Mouse (Mus musculus) heart, embryonic 14.5 days (tissue): ENCODE results near the gene Tstd2. TPM values are rescaled to one million over a fixed set of nuclear protein-coding genes. Genes with fewer than 3 reads are reported as not detected.

Experiments
- ATAC-seq: fragments of 200-750 bp; cut with Nextera tagmentation; 2 replicates; pipeline ENCODE4 v1.8.0; 2017; ENCODE audit warnings: low read depth, moderate TSS enrichment; ENCODE audit not compliant: insufficient number of reproducible peaks, insufficient read depth, low FRiP score
- H3K27ac ChIP-seq, 2 experiments: fragments of 200-500 bp in 1 of 2; fragments of 300-500 bp in 1 of 2; sonication (generic) in 1 of 2; replicated peaks in 1 of 2; 2 replicates each; pipeline ENCODE4 v1.5.1; 2012 to 2014; ENCODE audit warnings: low read depth in 2 of 2, low read length in 2 of 2, control low read depth in 1 of 2, mild to moderate bottlenecking in 1 of 2, mixed read lengths in 1 of 2; ENCODE audit not compliant: control insufficient read depth in 1 of 2, insufficient read depth in 1 of 2
- H3K27me3 ChIP-seq: fragments of 300-500 bp; sonication (generic); 2 replicates; pipeline ENCODE4 v1.6.1; 2014; ENCODE audit warnings: mild to moderate bottlenecking, low read length, control low read depth; ENCODE audit not compliant: control insufficient read depth, insufficient read depth
- H3K36me3 ChIP-seq: fragments of 300-500 bp; sonication (generic); 2 replicates; pipeline ENCODE4 v1.6.1; 2014; ENCODE audit warnings: mild to moderate bottlenecking, control low read depth, low read length, mixed read lengths; ENCODE audit not compliant: control insufficient read depth, insufficient read depth
- H3K4me1 ChIP-seq, 2 experiments: fragments of 200-500 bp in 1 of 2; fragments of 300-500 bp in 1 of 2; sonication (generic) in 1 of 2; 2 replicates each; pipeline ENCODE4 v1.6.1; 2012 to 2014; ENCODE audit warnings: low read length in 2 of 2, control low read depth in 1 of 2, mixed read lengths in 1 of 2; ENCODE audit not compliant: control insufficient read depth in 2 of 2, insufficient read depth in 2 of 2
- H3K4me2 ChIP-seq: fragments of 300-500 bp; sonication (generic); 2 replicates; pipeline ENCODE4 v1.6.1; 2014; ENCODE audit warnings: mild to moderate bottlenecking, low read length
- H3K4me3 ChIP-seq, 2 experiments: fragments of 200-500 bp in 1 of 2; fragments of 300-500 bp in 1 of 2; sonication (generic) in 1 of 2; 2 replicates each; pipeline ENCODE4 v1.5.1; 2012 to 2014; ENCODE audit warnings: low read length in 2 of 2, mild to moderate bottlenecking in 2 of 2, control low read depth in 1 of 2, low read depth in 1 of 2, moderate library complexity in 1 of 2; ENCODE audit not compliant: control insufficient read depth in 1 of 2, insufficient read depth in 1 of 2
- H3K9ac ChIP-seq: fragments of 300-500 bp; sonication (generic); 2 replicates; pipeline ENCODE4 v1.6.1; 2014; ENCODE audit warnings: mild to moderate bottlenecking, low read length
- H3K9me3 ChIP-seq: fragments of 300-500 bp; sonication (generic); 2 replicates; pipeline ENCODE4 v1.6.1; 2016; ENCODE audit warnings: low read length, control low read depth; ENCODE audit not compliant: control insufficient read depth
- WGBS: fragments of 180-500 bp; shearing (Covaris S2); extraction: QIAGEN DNeasy Blood & Tissue Kit; methylation state at CpG from one replicate; pipeline ENCODE4 v1.1.7; 2014; 5-methylcytosine and 5-hydroxymethylcytosine counted together
- polyA plus RNA-seq: library from polyadenylated mRNA; unstranded; fragments of >200 nt; fragmentation: Nextera tagmentation; extraction: Ambion mirVana; gene quantifications from 2 replicates; pipeline ENCODE4 v1.2.1, GENCODE M21; 2014

The Tstd2 gene
- polyA plus RNA-seq, 1 experiment from 2014 or later = 24.3 TPM

DNA sequence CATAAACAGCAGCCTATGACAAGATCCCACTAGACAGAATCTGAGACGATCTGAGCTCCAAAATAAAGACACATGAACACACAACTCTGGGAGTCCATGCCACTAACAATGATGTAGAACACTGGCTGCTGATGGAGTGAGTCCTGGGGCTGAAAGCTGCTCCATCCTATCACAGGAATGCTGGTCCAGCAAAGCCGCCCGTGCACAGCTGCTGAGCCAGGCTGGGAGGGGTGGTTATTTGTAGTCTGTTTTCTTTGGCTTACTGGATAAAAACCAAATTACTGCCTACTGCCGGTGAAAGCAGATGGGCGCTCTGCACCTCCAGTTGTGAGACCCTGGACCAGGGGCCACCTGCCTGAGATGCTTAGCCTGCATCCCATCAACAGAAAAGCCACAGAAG lies 38.5 kb upstream of the Tstd2 start:
- Histone ChIP-seq H3K27ac (no peak overlapping the region), H3K4me2 (no peak overlapping the region), H3K4me1 (no peaks in the 10 kb centered on the region), H3K9me3 (no peaks in the 10 kb centered on the region), H3K4me3 (no peak overlapping the region), H3K27me3 (no peaks in the 10 kb centered on the region), H3K36me3 (peaks cover 97% of the 10 kb centered on the region), H3K9ac (no peak overlapping the region)
- 72% methylated on average over 5 of the region's 5 CpGs for WGBS
- no peak for ATAC-seq

DNA sequence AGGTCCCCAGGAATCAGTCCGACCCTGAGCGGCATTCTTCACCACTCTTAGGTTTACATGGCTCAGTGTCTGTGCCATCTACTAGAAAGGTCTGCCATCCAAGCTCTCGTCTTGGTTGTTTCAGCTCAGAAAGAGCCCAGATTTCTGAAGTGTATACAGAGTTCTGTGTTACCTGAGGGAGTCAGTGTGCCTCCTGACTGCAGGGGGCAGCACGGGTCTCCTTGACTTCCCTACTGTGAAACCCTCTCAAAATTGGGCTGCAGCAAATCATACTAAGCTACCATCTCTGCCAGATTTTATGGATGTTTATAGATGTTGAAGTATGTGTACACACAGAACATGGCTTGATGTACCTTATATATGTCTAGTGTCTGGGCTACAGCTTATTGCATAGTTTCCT lies 37.8 kb upstream of the Tstd2 start:
- Histone ChIP-seq H3K9ac (no peak overlapping the region), H3K4me3 (no peak overlapping the region), H3K27ac (no peak overlapping the region), H3K27me3 (no peaks in the 10 kb centered on the region), H3K9me3 (no peaks in the 10 kb centered on the region), H3K4me1 (no peaks in the 10 kb centered on the region; a peak in 1 of 4 replicates), H3K36me3 (peaks cover 97% of the 10 kb centered on the region), H3K4me2 (no peak overlapping the region)
- 78% methylated on average over 4 of the region's 4 CpGs for WGBS
- no peak for ATAC-seq

DNA sequence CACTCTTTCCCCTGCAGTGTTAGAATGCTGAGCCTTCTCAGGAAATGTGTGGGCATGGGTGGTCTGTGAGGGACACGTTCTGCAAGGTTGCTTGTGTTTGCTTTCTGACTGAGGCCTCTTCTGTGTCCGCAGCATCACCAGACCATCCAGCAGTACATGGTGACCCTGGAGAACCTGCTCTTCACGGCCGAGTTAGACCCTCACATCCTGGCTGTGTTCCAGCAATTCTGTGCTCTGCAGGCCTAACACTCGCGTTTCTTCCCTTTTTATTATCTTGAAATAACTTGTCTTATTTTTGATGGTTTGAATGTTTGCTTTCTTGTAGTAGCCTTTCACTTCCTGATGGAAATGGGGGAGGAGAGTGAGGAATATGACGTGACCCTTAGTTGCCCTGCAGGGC lies 33.3 kb upstream of the Tstd2 start:
- H3K27me3 ChIP-seq = no peaks in the 10 kb centered on the region
- no peak overlapping the region for H3K9ac ChIP-seq
- H3K9me3 ChIP-seq = no peaks in the 10 kb centered on the region
- no peak overlapping the region for H3K4me2 ChIP-seq
- no peak overlapping the region for H3K4me3 ChIP-seq
- peaks cover 98% of the 10 kb centered on the region for H3K36me3 ChIP-seq
- no peak overlapping the region for H3K27ac ChIP-seq
- no peak for ATAC-seq
- H3K4me1 ChIP-seq = no peaks in the 10 kb centered on the region; a peak in 1 of 4 replicates
- 64% methylated on average over 7 of the region's 7 CpGs for WGBS

DNA sequence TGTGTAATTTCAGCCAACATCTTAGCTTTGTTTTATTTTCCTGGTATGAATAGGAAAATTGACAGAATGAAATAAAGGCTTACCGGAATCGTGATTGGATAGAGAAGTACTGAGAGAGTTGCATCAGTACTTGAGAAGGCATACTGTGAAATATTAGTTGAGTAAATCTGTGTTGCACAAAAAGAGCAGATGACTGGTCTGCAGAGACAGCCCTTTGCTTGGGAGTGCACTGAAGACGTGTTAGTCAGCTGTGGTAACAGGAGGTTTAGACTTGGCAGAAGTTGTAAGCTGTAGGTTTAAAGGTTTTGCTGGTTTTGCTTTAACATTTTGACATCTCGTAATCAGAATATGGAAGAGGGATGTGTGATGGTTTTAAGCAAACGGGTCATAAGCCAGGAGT lies 27.3 kb upstream of the Tstd2 start:
- no peak overlapping the region for H3K27ac ChIP-seq
- no peak overlapping the region for H3K4me3 ChIP-seq
- no peaks in the 10 kb centered on the region for H3K9me3 ChIP-seq
- no peaks in the 10 kb centered on the region for H3K27me3 ChIP-seq
- no peak overlapping the region for H3K9ac ChIP-seq
- H3K36me3 ChIP-seq = peaks cover 98% of the 10 kb centered on the region
- H3K4me2 ChIP-seq = no peak overlapping the region
- 95% methylated on average over 5 of the region's 5 CpGs for WGBS
- H3K4me1 ChIP-seq = no peaks in the 10 kb centered on the region
- no peak for ATAC-seq

DNA sequence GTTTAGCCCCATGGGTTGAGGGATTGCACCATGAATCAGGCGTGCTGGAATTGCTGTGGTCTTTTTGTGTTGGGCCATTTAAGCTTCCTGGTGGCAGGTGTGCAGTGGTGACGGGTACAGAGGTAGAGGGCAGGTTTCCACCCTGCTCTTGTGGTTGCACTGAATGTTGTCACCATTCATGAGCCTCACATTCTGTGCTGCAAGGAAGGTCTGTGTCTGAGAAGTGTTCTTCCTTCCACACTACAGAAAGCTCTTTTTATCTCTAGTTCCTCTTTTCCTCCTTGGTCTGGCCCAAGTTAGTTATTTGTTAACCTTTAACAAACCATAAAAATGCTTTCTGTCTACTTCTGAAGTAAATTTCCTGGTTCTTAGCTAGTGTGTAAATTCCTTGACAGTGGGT lies 25.5 kb upstream of the Tstd2 start:
- ATAC-seq = no peak
- 81% methylated on average over 2 of the region's 2 CpGs for WGBS
- no peak overlapping the region for H3K9ac ChIP-seq
- no peaks in the 10 kb centered on the region for H3K9me3 ChIP-seq
- no peaks in the 10 kb centered on the region for H3K27me3 ChIP-seq
- peaks cover 98% of the 10 kb centered on the region for H3K36me3 ChIP-seq
- no peak overlapping the region for H3K4me3 ChIP-seq
- H3K27ac ChIP-seq = no peak overlapping the region
- H3K4me2 ChIP-seq = no peak overlapping the region
- H3K4me1 ChIP-seq = no peaks in the 10 kb centered on the region

DNA sequence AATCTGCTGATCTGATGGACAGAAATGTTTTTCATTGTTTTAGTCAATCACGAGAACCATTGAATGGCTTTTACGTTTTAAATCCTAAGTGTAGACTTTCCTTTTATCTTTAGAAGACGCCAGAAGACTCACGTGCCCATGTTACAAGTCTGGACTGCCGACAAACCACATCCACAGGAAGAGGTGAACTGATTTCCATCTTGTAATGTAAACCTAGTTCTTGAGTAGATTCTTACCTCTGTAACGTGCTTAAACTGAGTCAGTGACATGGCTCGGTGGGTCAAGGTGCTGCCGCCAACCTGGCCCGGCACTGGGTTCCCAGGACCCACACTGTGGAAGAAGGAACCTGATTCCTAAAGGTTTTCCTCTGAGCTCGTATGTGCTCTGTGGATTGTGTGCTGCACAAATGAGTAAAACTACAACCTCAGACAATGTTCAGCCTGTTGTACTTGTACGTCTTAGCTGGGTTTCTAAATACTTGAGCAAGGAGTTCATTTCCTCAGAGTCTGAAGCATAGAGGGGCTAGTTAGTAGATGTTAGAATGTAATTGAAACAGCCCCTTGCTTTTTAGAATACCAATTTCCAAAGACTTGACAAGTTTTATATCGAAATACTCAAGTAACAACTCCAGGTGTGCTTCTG lies 13.5 kb upstream of the Tstd2 start:
- H3K4me1 ChIP-seq = no peaks in the 10 kb centered on the region
- no peak overlapping the region for H3K4me3 ChIP-seq
- H3K9me3 ChIP-seq = no peaks in the 10 kb centered on the region
- ATAC-seq = no peak
- H3K36me3 ChIP-seq = peaks cover 98% of the 10 kb centered on the region
- H3K9ac ChIP-seq = no peak overlapping the region
- H3K27ac ChIP-seq = no peak overlapping the region
- no peak overlapping the region for H3K4me2 ChIP-seq
- WGBS = 92% methylated on average over 12 of the region's 12 CpGs
- no peaks in the 10 kb centered on the region for H3K27me3 ChIP-seq

DNA sequence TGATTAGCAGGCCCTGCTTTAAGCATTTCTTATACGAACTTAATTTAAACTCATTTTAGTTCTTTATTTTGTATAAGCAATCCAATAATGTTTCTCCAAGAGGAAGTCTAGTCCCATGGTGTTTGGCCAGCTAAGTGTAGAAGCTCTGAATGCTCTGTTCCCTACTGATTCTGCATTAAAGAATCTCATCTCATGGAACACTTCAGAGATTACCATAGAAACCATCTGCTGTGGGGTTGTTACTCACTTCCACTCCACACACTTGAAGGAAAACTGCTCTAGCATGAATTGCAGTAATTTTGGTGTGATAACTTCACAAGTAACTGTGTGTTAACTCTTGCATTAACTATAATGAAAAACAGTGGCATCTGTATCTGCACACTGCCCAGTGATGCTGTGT lies 8.4 kb upstream of the Tstd2 start:
- Histone ChIP-seq H3K9ac (no peak overlapping the region), H3K27ac (no peak overlapping the region), H3K4me1 (no peaks in the 10 kb centered on the region), H3K4me3 (no peak overlapping the region), H3K4me2 (no peak overlapping the region), H3K9me3 (no peaks in the 10 kb centered on the region), H3K27me3 (no peaks in the 10 kb centered on the region), H3K36me3 (peaks cover 66% of the 10 kb centered on the region)
- 81% methylated on average over 1 of the region's 1 CpGs for WGBS
- ATAC-seq = no peak

DNA sequence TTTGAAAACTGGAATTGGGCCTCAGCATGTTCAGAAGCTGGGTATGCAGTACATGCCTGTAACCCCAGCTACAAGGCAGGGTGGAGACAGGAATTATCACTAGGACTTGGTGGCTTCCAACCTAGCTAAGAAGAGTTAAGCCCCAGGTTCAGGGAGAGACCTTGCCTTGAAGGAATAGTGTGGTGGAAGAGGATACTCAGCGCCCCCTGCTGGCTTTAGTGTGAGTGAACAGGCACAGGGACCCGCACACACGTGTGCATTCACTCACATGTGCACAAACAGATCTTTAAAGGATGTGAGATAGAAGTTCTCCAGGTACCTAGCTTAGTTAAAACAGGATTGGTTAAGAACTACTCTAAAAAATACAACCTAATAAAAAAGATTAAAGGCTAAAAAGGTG lies 5.8 kb upstream of the Tstd2 start:
- Histone ChIP-seq H3K9me3 (no peaks in the 10 kb centered on the region), H3K27me3 (no peaks in the 10 kb centered on the region), H3K4me2 (no peak overlapping the region), H3K4me3 (no peak overlapping the region), H3K36me3 (peaks cover 40% of the 10 kb centered on the region), H3K9ac (no peak overlapping the region), H3K4me1 (peaks cover 3 to 12% of the 10 kb centered on the region in 2 experiments), H3K27ac (no peak overlapping the region)
- WGBS = 71% methylated on average over 3 of the region's 3 CpGs
- no peak for ATAC-seq
